Mouse (Mus musculus) liver, embryonic 13.5 days (tissue): ENCODE data around the gene Pappa. TPM values are rescaled to one million over a fixed set of nuclear protein-coding genes. Genes with fewer than 3 reads are reported as not detected.

Experiments used
- ATAC-seq: fragments of 200-750 bp; cut with Nextera tagmentation; 2 replicates; pipeline ENCODE4 v1.8.0; 2017; ENCODE audit warnings: low read depth, mild to moderate bottlenecking, moderate number of reproducible peaks, moderate library complexity
- DNase-seq: peaks from one replicate; pipeline ENCODE4 v3.0.0; 2022
- H3K27ac ChIP-seq: fragments of 300-500 bp; sonication (generic); 2 replicates; pipeline ENCODE4 v1.5.1; 2015; ENCODE audit warnings: moderate library complexity, mild to moderate bottlenecking, inconsistent platforms
- H3K27me3 ChIP-seq: fragments of 300-500 bp; sonication (generic); 2 replicates; pipeline ENCODE4 v1.6.1; 2015; ENCODE audit warnings: mild to moderate bottlenecking, inconsistent platforms
- H3K36me3 ChIP-seq: fragments of 300-500 bp; sonication (generic); 2 replicates; pipeline ENCODE4 v1.6.1; 2015; ENCODE audit warnings: mild to moderate bottlenecking, inconsistent platforms
- H3K4me1 ChIP-seq: fragments of 300-500 bp; sonication (generic); replicated peaks from 2 replicates; pipeline ENCODE4 v1.6.1; 2015; ENCODE audit warnings: inconsistent platforms
- H3K4me2 ChIP-seq: fragments of 300-500 bp; sonication (generic); 2 replicates; pipeline ENCODE4 v1.6.1; 2015; ENCODE audit warnings: inconsistent platforms, mild to moderate bottlenecking, moderate library complexity
- H3K4me3 ChIP-seq: fragments of 300-500 bp; sonication (generic); replicated peaks from 2 replicates; pipeline ENCODE4 v1.5.1; 2015; ENCODE audit warnings: mild to moderate bottlenecking, inconsistent platforms
- H3K9ac ChIP-seq: fragments of 300-500 bp; sonication (generic); 2 replicates; pipeline ENCODE4 v1.6.1; 2015; ENCODE audit warnings: mild to moderate bottlenecking, inconsistent platforms
- H3K9me3 ChIP-seq: fragments of 300-500 bp; sonication (generic); replicated peaks from 2 replicates; pipeline ENCODE4 v1.6.1; 2016; ENCODE audit warnings: inconsistent platforms
- WGBS: fragments of 180-500 bp; shearing (Covaris S2); methylation state at CpG from one replicate; pipeline ENCODE4 v1.1.7; 2015; ENCODE audit not compliant: insufficient replicate concordance; 5-methylcytosine and 5-hydroxymethylcytosine counted together
- polyA plus RNA-seq: library from polyadenylated mRNA; unstranded; fragments of >200 nt; fragmentation: Nextera tagmentation; extraction: Ambion mirVana; gene quantifications from 2 replicates; pipeline ENCODE4 v1.2.1, GENCODE M21; 2015

Gene Pappa
- polyA plus RNA-seq, 1 experiment from 2014 or later = 0.03 TPM

GRCm38 (mm10) chr4:65350521-65350920 is 226.5 kb downstream of the Pappa start:
- Histone ChIP-seq H3K36me3 (no peaks in the 10 kb centered on the region), H3K4me2 (no peak overlapping the region), H3K9me3 (no peaks in the 10 kb centered on the region), H3K9ac (no peak overlapping the region), H3K4me1 (no peaks in the 10 kb centered on the region), H3K27me3 (no peaks in the 10 kb centered on the region), H3K4me3 (no peak overlapping the region), H3K27ac (no peak overlapping the region)
- no peak for ATAC-seq
- no peak for DNase-seq
- WGBS = 71% methylated on average over 7 of the region's 7 CpGs

GRCm38 (mm10) chr4:65354580-65354979 is 230.6 kb downstream of the Pappa start:
- no peak overlapping the region for H3K27ac ChIP-seq
- DNase-seq (no peak), ATAC-seq (no peak)
- no peaks in the 10 kb centered on the region for H3K27me3 ChIP-seq
- H3K4me2 ChIP-seq = no peak overlapping the region
- H3K4me1 ChIP-seq = no peaks in the 10 kb centered on the region
- no peaks in the 10 kb centered on the region for H3K36me3 ChIP-seq
- H3K9me3 ChIP-seq = no peaks in the 10 kb centered on the region
- no peak overlapping the region for H3K4me3 ChIP-seq
- H3K9ac ChIP-seq = no peak overlapping the region
- WGBS = 60% methylated on average over 4 of the region's 4 CpGs

GRCm38 (mm10) chr4:65367135-65367534 is 243.2 kb downstream of the Pappa start:
- DNase-seq (no peak), ATAC-seq (no peak)
- Histone ChIP-seq H3K9me3 (no peaks in the 10 kb centered on the region), H3K4me3 (no peak overlapping the region), H3K27me3 (no peaks in the 10 kb centered on the region), H3K4me2 (no peak overlapping the region), H3K36me3 (no peaks in the 10 kb centered on the region), H3K27ac (no peak overlapping the region), H3K9ac (no peak overlapping the region), H3K4me1 (no peaks in the 10 kb centered on the region)

GRCm38 (mm10) chr4:65372731-65373130 is 248.8 kb downstream of the Pappa start:
- no peak for DNase-seq

GRCm38 (mm10) chr4:65373841-65374240 is 249.9 kb downstream of the Pappa start:
- DNase-seq (no peak), ATAC-seq (no peak)
- 46% methylated on average over 1 of the region's 1 CpGs for WGBS
- H3K4me3 ChIP-seq = no peak overlapping the region
- H3K4me2 ChIP-seq = no peak overlapping the region
- H3K4me1 ChIP-seq = no peaks in the 10 kb centered on the region
- H3K9me3 ChIP-seq = no peaks in the 10 kb centered on the region
- H3K36me3 ChIP-seq = no peaks in the 10 kb centered on the region
- H3K27ac ChIP-seq = no peak overlapping the region
- no peak overlapping the region for H3K9ac ChIP-seq
- no peaks in the 10 kb centered on the region for H3K27me3 ChIP-seq

More at GRCm38 (mm10) chr4:65372731-65373130, 248.8 kb downstream of the Pappa start:
- no peak for ATAC-seq
- Histone ChIP-seq H3K9me3 (no peaks in the 10 kb centered on the region), H3K4me3 (no peak overlapping the region), H3K9ac (no peak overlapping the region), H3K4me1 (no peaks in the 10 kb centered on the region), H3K27ac (no peak overlapping the region), H3K4me2 (no peak overlapping the region), H3K27me3 (no peaks in the 10 kb centered on the region), H3K36me3 (no peaks in the 10 kb centered on the region)
- WGBS = 71% methylated on average over 3 of the region's 3 CpGs

GRCm38 (mm10) chr4:65376571-65376970 is 252.6 kb downstream of the Pappa start:
- Histone ChIP-seq H3K4me1 (no peaks in the 10 kb centered on the region), H3K4me3 (no peak overlapping the region), H3K27me3 (no peaks in the 10 kb centered on the region), H3K9me3 (no peaks in the 10 kb centered on the region), H3K4me2 (no peak overlapping the region), H3K27ac (no peak overlapping the region), H3K9ac (no peak overlapping the region), H3K36me3 (no peaks in the 10 kb centered on the region)
- DNase-seq = no peak
- ATAC-seq = no peak
- 67% methylated on average over 2 of the region's 2 CpGs for WGBS

GRCm38 (mm10) chr4:65379461-65379860 is 255.5 kb downstream of the Pappa start:
- no peaks in the 10 kb centered on the region for H3K9me3 ChIP-seq
- H3K27ac ChIP-seq = no peak overlapping the region
- 63% methylated on average over 4 of the region's 4 CpGs for WGBS
- DNase-seq = no peak
- no peaks in the 10 kb centered on the region for H3K27me3 ChIP-seq
- H3K36me3 ChIP-seq = no peaks in the 10 kb centered on the region
- no peak overlapping the region for H3K4me3 ChIP-seq
- ATAC-seq = no peak
- H3K4me1 ChIP-seq = no peaks in the 10 kb centered on the region
- H3K4me2 ChIP-seq = no peak overlapping the region
- H3K9ac ChIP-seq = no peak overlapping the region

- ATAC-seq = no peak
- Histone ChIP-seq H3K36me3 (no peaks in the 10 kb centered on the region), H3K27ac (no peak overlapping the region), H3K4me3 (no peak overlapping the region), H3K9me3 (no peaks in the 10 kb centered on the region), H3K9ac (no peak overlapping the region), H3K4me1 (no peaks in the 10 kb centered on the region), H3K27me3 (no peaks in the 10 kb centered on the region), H3K4me2 (no peak overlapping the region)
- 67% methylated on average over 4 of the region's 4 CpGs for WGBS
- DNase-seq = no peak
These were observed 259.1 kb downstream of the Pappa start for GRCm38 (mm10) chr4:65383070-65383469.

GRCm38 (mm10) chr4:65391001-65391400 is 267.0 kb downstream of the Pappa start:
- H3K4me1 ChIP-seq = no peaks in the 10 kb centered on the region
- no peaks in the 10 kb centered on the region for H3K36me3 ChIP-seq
- 65% methylated on average over 4 of the region's 4 CpGs for WGBS
- no peak overlapping the region for H3K4me2 ChIP-seq
- H3K27ac ChIP-seq = no peak overlapping the region
- DNase-seq = no peak
- no peak for ATAC-seq
- no peak overlapping the region for H3K4me3 ChIP-seq
- no peaks in the 10 kb centered on the region for H3K27me3 ChIP-seq
- no peak overlapping the region for H3K9ac ChIP-seq
- H3K9me3 ChIP-seq = no peaks in the 10 kb centered on the region

GRCm38 (mm10) chr4:65396806-65397205 is 272.8 kb downstream of the Pappa start:
- no peak overlapping the region for H3K4me2 ChIP-seq
- H3K4me3 ChIP-seq = no peak overlapping the region
- 42% methylated on average over 3 of the region's 3 CpGs for WGBS
- ATAC-seq (no peak), DNase-seq (no peak)
- H3K36me3 ChIP-seq = no peaks in the 10 kb centered on the region
- no peak overlapping the region for H3K9ac ChIP-seq
- H3K27ac ChIP-seq = no peak overlapping the region
- no peaks in the 10 kb centered on the region for H3K4me1 ChIP-seq
- H3K27me3 ChIP-seq = no peaks in the 10 kb centered on the region
- no peaks in the 10 kb centered on the region for H3K9me3 ChIP-seq

GRCm38 (mm10) chr4:65399457-65399856 is 275.5 kb downstream of the Pappa start:
- H3K4me3 ChIP-seq = no peak overlapping the region
- H3K36me3 ChIP-seq = no peaks in the 10 kb centered on the region
- H3K27me3 ChIP-seq = no peaks in the 10 kb centered on the region
- WGBS = 75% methylated on average over 4 of the region's 4 CpGs
- DNase-seq (no peak), ATAC-seq (no peak)
- H3K4me2 ChIP-seq = no peak overlapping the region
- H3K9ac ChIP-seq = no peak overlapping the region
- no peak overlapping the region for H3K27ac ChIP-seq
- H3K9me3 ChIP-seq = no peaks in the 10 kb centered on the region
- H3K4me1 ChIP-seq = no peaks in the 10 kb centered on the region

- no peak overlapping the region for H3K9ac ChIP-seq
- H3K27me3 ChIP-seq = no peaks in the 10 kb centered on the region
- no peak overlapping the region for H3K27ac ChIP-seq
- H3K4me1 ChIP-seq = no peaks in the 10 kb centered on the region
- H3K36me3 ChIP-seq = no peaks in the 10 kb centered on the region
- H3K4me2 ChIP-seq = no peak overlapping the region
- DNase-seq (no peak), ATAC-seq (no peak)
- H3K9me3 ChIP-seq = no peaks in the 10 kb centered on the region
- WGBS = 66% methylated on average over 5 of the region's 5 CpGs
- H3K4me3 ChIP-seq = no peak overlapping the region
These were observed 278.3 kb downstream of the Pappa start for GRCm38 (mm10) chr4:65402286-65402685.
